Mouse (Mus musculus) forebrain, embryonic 14.5 days (tissue): ENCODE results near the gene St6gal1. TPM values are rescaled to one million over a fixed set of nuclear protein-coding genes. Genes with fewer than 3 reads are reported as not detected.

Experiments used
- ATAC-seq: fragments of 200-750 bp; cut with Nextera tagmentation; 2 replicates; pipeline ENCODE4 v1.8.0; 2017; ENCODE audit warnings: mild to moderate bottlenecking, moderate library complexity
- DNase-seq: peaks from one replicate; pipeline ENCODE4 v3.0.0-alpha.2; 2015; ENCODE audit warnings: low spot score
- H3K27ac ChIP-seq: fragments of 300-500 bp; sonication (generic); 2 replicates; pipeline ENCODE4 v1.5.1; 2014; ENCODE audit warnings: low read depth, mild to moderate bottlenecking, control low read depth, low read length, moderate library complexity
- H3K27me3 ChIP-seq: fragments of 300-500 bp; sonication (generic); replicated peaks from 2 replicates; pipeline ENCODE4 v1.6.1; 2014; ENCODE audit warnings: low read length, control low read depth, mixed read lengths; ENCODE audit not compliant: control insufficient read depth, insufficient read depth
- H3K36me3 ChIP-seq: fragments of 300-500 bp; sonication (generic); 2 replicates; pipeline ENCODE4 v1.6.1; 2014; ENCODE audit warnings: low read length, control low read depth; ENCODE audit not compliant: control insufficient read depth, insufficient read depth
- H3K4me1 ChIP-seq: fragments of 300-500 bp; sonication (generic); 2 replicates; pipeline ENCODE4 v1.6.1; 2014; ENCODE audit warnings: antibody characterized with exemption, low read length, control low read depth; ENCODE audit not compliant: control insufficient read depth, insufficient read depth
- H3K4me2 ChIP-seq: fragments of 300-500 bp; sonication (generic); 2 replicates; pipeline ENCODE4 v1.6.1; 2014; ENCODE audit warnings: mild to moderate bottlenecking, control low read depth, low read length
- H3K4me3 ChIP-seq: fragments of 300-500 bp; sonication (generic); 2 replicates; pipeline ENCODE4 v1.5.1; 2014; ENCODE audit warnings: low read depth, low read length, control low read depth
- H3K9ac ChIP-seq: fragments of 300-500 bp; sonication (generic); 2 replicates; pipeline ENCODE4 v1.6.1; 2014; ENCODE audit warnings: mild to moderate bottlenecking, low read length, control low read depth, moderate library complexity
- H3K9me3 ChIP-seq: fragments of 300-500 bp; sonication (generic); replicated peaks from 2 replicates; pipeline ENCODE4 v1.6.1; 2016; ENCODE audit warnings: low read length, control low read depth, mixed read lengths; ENCODE audit not compliant: control insufficient read depth
- WGBS: fragments of 180-500 bp; shearing (Covaris S2); extraction: QIAGEN DNeasy Blood & Tissue Kit; methylation state at CpG from one replicate; pipeline ENCODE4 v1.1.7; 2014; 5-methylcytosine and 5-hydroxymethylcytosine counted together
- polyA plus RNA-seq: library from polyadenylated mRNA; unstranded; fragments of >200 nt; fragmentation: Nextera tagmentation; extraction: Ambion mirVana; gene quantifications from 2 replicates; pipeline ENCODE4 v1.2.1, GENCODE M21; 2014

The St6gal1 gene
- polyA plus RNA-seq, 1 experiment from 2014 or later, result 46.0 TPM

GRCm38 (mm10) chr16:23333875-23334551 is 109.5 kb downstream of the St6gal1 start:
- no peaks in the 10 kb centered on the region for H3K4me1 ChIP-seq
- H3K27ac ChIP-seq, result no peak overlapping the region
- H3K27me3 ChIP-seq, result no peaks in the 10 kb centered on the region
- whole genome bisulfite sequencing, result 80% methylated on average over 6 of the region's 6 CpGs
- H3K4me2 ChIP-seq, result no peak overlapping the region
- DNase-seq (no peak), ATAC-seq (no peak)
- no peaks in the 10 kb centered on the region for H3K9me3 ChIP-seq
- H3K9ac ChIP-seq, result no peak overlapping the region
- peaks cover 17% of the 10 kb centered on the region; the same call in 1 of the 2 replicates for H3K36me3 ChIP-seq
- no peak overlapping the region for H3K4me3 ChIP-seq

DNA sequence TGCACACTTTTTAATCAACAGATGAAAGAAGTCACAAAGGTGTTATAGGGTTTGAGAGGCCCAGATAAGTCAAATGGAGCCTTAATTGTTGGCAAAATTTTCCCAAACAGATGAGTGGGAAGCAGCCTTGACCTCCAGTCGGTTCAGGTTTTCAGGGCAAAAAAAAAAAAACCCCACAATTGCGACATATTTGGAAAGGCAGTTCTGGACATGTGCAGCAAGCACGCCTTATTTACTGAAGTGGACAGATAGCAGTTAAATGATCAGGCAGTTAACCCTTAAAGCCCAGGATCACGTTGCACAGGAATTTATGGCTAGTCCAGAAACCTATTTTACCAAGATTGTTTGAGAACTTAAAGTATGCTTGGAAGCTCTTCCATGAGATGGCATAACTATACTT is 112.8 kb downstream of the St6gal1 start:
- Histone ChIP-seq H3K9me3 (no peaks in the 10 kb centered on the region), H3K9ac (no peak overlapping the region), H3K4me1 (no peaks in the 10 kb centered on the region), H3K27me3 (no peaks in the 10 kb centered on the region), H3K4me3 (no peak overlapping the region), H3K36me3 (peaks cover 9% of the 10 kb centered on the region; the same call in 1 of the 2 replicates), H3K4me2 (no peak overlapping the region), H3K27ac (no peak overlapping the region)
- 90% methylated on average over 4 of the region's 4 CpGs for WGBS
- DNase-seq (no peak), ATAC-seq (no peak)

- Histone ChIP-seq H3K27me3 (no peaks in the 10 kb centered on the region), H3K27ac (no peak overlapping the region), H3K9ac (no peak overlapping the region)
Measured at GRCm38 (mm10) chr16:23341254-23341653, 116.7 kb downstream of the St6gal1 start.

GRCm38 (mm10) chr16:23350802-23351201 is 126.3 kb downstream of the St6gal1 start:
- no peak overlapping the region for H3K27ac ChIP-seq
- H3K4me2 ChIP-seq, result no peak overlapping the region
- no peak overlapping the region for H3K4me3 ChIP-seq
- no peaks in the 10 kb centered on the region for H3K9me3 ChIP-seq
- H3K27me3 ChIP-seq, result no peaks in the 10 kb centered on the region
- 8% methylated on average over 2 of the region's 2 CpGs for WGBS
- ATAC-seq, result peak; percentile 29
- peaks cover 6% of the 10 kb centered on the region for H3K4me1 ChIP-seq
- peaks cover 10% of the 10 kb centered on the region for H3K36me3 ChIP-seq
- H3K9ac ChIP-seq, result no peak overlapping the region
- peak; percentile 38 for DNase-seq

More at GRCm38 (mm10) chr16:23341254-23341653, 116.7 kb downstream of the St6gal1 start:
- no peaks in the 10 kb centered on the region for H3K9me3 ChIP-seq
- H3K4me3 ChIP-seq, result no peak overlapping the region
- H3K36me3 ChIP-seq, result peaks cover 12% of the 10 kb centered on the region; the same call in 1 of the 2 replicates
- H3K4me2 ChIP-seq, result no peak overlapping the region
- H3K4me1 ChIP-seq, result no peaks in the 10 kb centered on the region
- ATAC-seq (no peak), DNase-seq (no peak)
- 96% methylated on average over 2 of the region's 2 CpGs for whole genome bisulfite sequencing

- 85% methylated on average over 4 of the region's 4 CpGs for WGBS
- H3K9me3 ChIP-seq, result no peaks in the 10 kb centered on the region
- no peak overlapping the region for H3K9ac ChIP-seq
- no peaks in the 10 kb centered on the region for H3K4me1 ChIP-seq
- DNase-seq, result no peak
- peaks cover 42% of the 10 kb centered on the region for H3K36me3 ChIP-seq
- H3K27me3 ChIP-seq, result no peaks in the 10 kb centered on the region
- H3K4me2 ChIP-seq, result no peak overlapping the region
- no peak for ATAC-seq
- no peak overlapping the region for H3K4me3 ChIP-seq
- H3K27ac ChIP-seq, result no peak overlapping the region
Measured at GRCm38 (mm10) chr16:23361031-23361430, 136.5 kb downstream of the St6gal1 start.

DNA sequence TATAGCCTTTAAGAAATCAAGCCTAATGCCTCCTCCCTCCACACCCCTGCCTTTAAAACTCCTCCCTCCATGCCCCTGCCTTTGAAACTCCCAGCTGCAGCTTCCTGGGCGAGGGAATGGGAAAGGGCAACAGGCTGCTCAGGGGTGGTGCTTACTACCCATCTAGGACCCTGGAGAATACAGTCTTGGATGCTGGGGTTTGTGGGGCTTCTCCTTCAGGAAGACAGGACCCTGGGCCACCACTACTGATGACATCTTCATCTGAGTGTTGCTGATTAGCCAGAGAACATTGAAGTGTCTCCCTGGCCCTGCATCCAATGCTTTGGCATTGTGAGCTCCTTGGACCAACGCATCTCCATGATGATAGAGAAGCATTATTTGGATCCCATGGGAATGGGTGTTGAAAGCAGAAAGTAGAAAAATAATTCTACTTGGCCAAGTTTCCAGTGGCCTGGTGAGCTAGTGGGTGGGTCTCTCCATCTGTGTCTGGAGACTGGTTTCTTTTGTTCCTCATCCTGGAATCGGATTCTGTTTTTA is 137.0 kb downstream of the St6gal1 start:
- Histone ChIP-seq H3K27ac (no peak overlapping the region), H3K9me3 (no peaks in the 10 kb centered on the region), H3K36me3 (peaks cover 38% of the 10 kb centered on the region), H3K4me1 (no peaks in the 10 kb centered on the region), H3K9ac (no peak overlapping the region), H3K4me3 (no peak overlapping the region), H3K27me3 (no peaks in the 10 kb centered on the region), H3K4me2 (no peak overlapping the region)
- ATAC-seq (no peak), DNase-seq (no peak)
- 71% methylated on average over 3 of the region's 3 CpGs for WGBS

- DNase-seq, result peak; percentile 23
- Histone ChIP-seq H3K27ac (no peak overlapping the region), H3K36me3 (peaks cover 12% of the 10 kb centered on the region), H3K9me3 (no peaks in the 10 kb centered on the region), H3K4me3 (no peak overlapping the region), H3K4me2 (no peak overlapping the region), H3K4me1 (no peaks in the 10 kb centered on the region), H3K9ac (no peak overlapping the region), H3K27me3 (no peaks in the 10 kb centered on the region)
- peak; percentile 40; the same call in 1 of the 2 replicates for ATAC-seq
- 46% methylated on average over 2 of the region's 2 CpGs for WGBS
Measured at GRCm38 (mm10) chr16:23364328-23364990, 139.9 kb downstream of the St6gal1 start.

GRCm38 (mm10) chr16:23369124-23369523 is 144.6 kb downstream of the St6gal1 start:
- no peak for ATAC-seq
- WGBS, result 39% methylated on average over 3 of the region's 3 CpGs
- Histone ChIP-seq H3K4me2 (no peak overlapping the region), H3K4me1 (no peaks in the 10 kb centered on the region), H3K36me3 (no peaks in the 10 kb centered on the region), H3K27me3 (no peaks in the 10 kb centered on the region), H3K9me3 (no peaks in the 10 kb centered on the region), H3K27ac (no peak overlapping the region), H3K9ac (no peak overlapping the region), H3K4me3 (no peak overlapping the region)
- no peak for DNase-seq

DNA sequence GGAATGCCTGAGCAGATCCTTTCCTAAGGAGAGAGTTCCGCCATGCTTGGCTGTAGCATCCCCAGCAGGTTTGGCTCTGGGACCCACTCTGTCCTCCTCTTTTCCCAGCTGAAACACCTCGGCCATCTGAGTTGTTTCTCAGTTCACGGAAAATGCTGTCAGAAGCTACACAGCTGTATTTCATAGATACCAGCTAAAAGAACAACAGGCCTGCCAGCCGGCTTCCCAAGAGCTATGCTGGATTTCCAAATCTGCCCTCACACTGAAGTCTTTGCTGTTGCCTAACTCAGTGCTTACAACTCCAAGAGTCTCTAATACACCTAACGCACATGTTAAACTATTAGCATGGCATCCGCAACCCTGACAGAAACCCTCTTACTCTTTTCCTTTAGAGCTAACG is 146.2 kb downstream of the St6gal1 start:
- 96% methylated on average over 7 of the region's 7 CpGs for WGBS
- no peaks in the 10 kb centered on the region for H3K27me3 ChIP-seq
- no peak for DNase-seq
- no peak overlapping the region for H3K27ac ChIP-seq
- H3K36me3 ChIP-seq, result no peaks in the 10 kb centered on the region
- no peak overlapping the region for H3K4me2 ChIP-seq
- H3K4me3 ChIP-seq, result no peak overlapping the region
- no peaks in the 10 kb centered on the region for H3K9me3 ChIP-seq
- no peak for ATAC-seq
- no peak overlapping the region for H3K9ac ChIP-seq
- H3K4me1 ChIP-seq, result no peaks in the 10 kb centered on the region
